Mouse (Mus musculus): Measurements from ENCODE around the gene Il6ra. TPM values are rescaled to one million over a fixed set of nuclear protein-coding genes. Genes with fewer than 3 reads are reported as not detected.
"Not testable (repeated sequence)": the region's sequence is repeated elsewhere in the genome, so short reads cannot be mapped to it uniquely, and the experiment has no call there.

Gene Il6ra
- total RNA-seq, 2 experiments from 2014 or later: 3.7 to 4.8 TPM

DNA sequence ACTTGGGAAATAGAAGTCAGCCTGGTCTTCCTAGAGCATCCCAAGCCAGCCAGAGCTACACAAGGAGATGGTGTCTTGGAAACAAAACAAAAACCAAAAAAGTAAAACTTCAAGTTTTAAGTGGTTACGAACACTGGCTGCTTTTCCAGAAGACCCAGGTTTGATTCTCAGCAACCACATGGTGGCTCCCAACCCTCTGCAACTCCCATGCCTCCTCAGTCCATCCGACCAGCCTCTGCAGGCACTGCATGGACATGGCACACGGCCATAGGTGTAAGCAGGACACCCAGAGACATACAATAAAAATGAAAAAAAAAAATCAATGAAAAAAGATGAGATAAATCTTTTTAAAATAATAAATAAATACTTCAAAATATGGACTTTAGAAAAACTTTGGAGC, 33.7 kb downstream of the Il6ra start:
- no peak for DNase-seq (ENCODE audit: low spot score in 2 of 2)
- intact Hi-C loops (cut with DNase I): no loop called here

DNA sequence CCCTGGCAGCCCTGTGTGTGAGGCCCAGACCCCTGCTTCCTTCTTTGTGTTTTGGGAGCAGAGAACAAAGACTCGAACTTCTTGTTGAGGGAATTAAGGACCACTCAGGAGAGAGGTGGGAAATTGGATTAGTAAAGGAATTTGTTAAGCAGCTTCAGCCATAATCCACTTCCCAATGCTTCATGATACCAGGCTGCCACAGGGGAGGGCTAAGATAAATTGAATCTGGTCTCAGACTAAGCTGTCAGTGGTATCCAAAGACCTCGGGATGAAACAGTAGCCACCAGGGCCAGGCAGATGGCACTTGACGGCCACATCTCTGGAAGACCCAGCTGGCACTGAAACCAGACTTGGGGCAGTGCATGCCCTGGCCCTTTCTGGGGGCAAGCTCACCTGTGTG, 34.5 kb downstream of the Il6ra start:
- intact Hi-C loops (cut with DNase I): no loop called here

DNA sequence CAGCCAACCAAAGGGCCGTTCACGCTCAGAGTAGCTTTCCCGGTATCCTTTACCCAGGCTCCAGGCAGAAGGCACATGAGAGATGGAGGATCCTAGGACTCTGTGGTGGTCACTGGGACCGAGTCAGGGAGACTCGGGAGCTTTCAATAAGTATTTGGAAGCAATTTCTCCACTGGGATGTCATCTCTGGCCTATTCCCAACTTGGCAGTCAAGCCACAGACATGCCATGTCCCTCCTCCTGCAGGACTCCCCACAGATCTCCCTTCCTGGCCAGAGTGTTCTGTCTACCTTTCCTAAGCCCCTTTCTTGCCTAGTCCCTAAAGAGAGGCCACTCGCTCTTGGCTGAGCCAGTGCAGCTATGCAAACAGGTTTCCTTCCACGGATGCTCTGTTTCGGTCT, 35.9 kb downstream of the Il6ra start:
- DNase-seq (ENCODE audit: low spot score in 2 of 2): no peak
- intact Hi-C loops (cut with DNase I): no loop called here

More for the DNA sequence above, 34.5 kb downstream of the Il6ra start:
- no peak for DNase-seq (ENCODE audit: low spot score in 2 of 2)

DNA sequence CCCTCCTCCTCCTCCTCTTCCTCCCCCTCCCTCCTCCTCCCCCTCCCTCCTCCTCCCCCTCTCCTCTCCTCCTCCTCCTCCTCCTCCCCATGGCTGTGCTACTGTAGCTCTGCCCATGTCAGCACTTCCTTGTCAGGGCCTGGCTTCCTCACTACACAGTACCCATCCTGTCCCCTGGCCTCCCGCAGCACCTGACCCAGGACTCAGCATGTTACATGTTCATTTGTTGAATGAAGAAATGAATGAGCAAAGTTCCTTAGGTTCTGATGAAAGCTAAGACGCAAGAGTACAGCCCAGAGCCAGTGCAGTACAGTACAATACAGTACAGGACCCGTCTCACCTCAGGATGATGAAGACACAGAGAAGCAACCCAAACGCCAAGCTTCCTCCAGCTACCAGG, 36.5 kb downstream of the Il6ra start:
- intact Hi-C loops (cut with DNase I): no loop called here
- DNase-seq (ENCODE audit: low spot score in 2 of 2): no peak

- DNase-seq (ENCODE audit: low spot score in 2 of 2): no peak
- intact Hi-C loops (cut with DNase I): no loop called here
These were observed 37.2 kb downstream of the Il6ra start for GRCm38 (mm10) chr3:89875781-89876180.

- intact Hi-C loops (cut with DNase I): no loop called here
- DNase-seq (ENCODE audit: low spot score in 2 of 2): no peak
These were observed 38.0 kb downstream of the Il6ra start for GRCm38 (mm10) chr3:89875021-89875420.

DNA sequence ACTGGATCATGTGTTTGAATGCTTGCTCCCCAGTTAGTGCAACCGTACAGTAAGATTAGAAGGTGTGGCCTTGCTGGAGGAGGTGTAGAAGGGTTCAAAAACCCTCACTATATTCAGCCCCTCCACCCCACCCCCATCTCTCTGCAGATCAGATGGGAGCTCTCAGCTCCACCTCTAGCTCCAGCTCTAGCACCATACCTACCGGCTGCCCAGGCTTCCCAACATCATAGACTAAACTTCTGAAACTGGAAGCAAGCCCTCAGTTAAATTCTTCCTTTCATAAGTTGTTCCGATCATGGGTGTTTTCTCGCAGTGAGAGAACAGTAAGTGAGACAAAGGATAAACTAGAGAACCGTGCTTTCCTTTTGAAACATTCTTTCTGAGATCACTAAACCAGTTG, 38.9 kb downstream of the Il6ra start:
- DNase-seq (ENCODE audit: low spot score in 2 of 2): no peak
- intact Hi-C loops (cut with DNase I): no loop called here

GRCm38 (mm10) chr3:89872684-89873083, 40.3 kb downstream of the Il6ra start:
- intact Hi-C loops (cut with DNase I): no loop called here
- DNase-seq (ENCODE audit: low spot score in 2 of 2): no peak

DNA sequence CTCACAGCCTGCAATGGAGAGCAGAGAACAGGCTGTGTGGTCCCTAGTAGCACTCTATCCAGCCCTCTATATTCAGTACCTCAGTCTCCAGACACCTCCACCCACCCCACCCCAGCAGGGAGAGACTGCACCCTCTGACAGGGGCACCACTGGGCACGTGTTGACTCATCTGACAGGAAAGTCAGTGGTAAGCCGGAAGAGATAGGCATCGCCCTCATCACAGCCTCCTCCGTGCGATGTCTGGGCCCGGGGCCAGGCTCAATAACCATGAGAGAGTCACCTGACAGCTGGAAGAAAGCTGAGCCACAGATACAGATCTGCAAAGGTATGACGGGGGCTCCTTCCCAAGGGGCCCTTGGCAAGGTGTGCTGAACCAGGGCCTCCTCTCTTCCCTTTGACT, 40.8 kb downstream of the Il6ra start:
- peak in 1 of 2 experiments; percentile 22 for DNase-seq (ENCODE audit: low spot score in 2 of 2)
- intact Hi-C loops (cut with DNase I): no loop called here

DNA sequence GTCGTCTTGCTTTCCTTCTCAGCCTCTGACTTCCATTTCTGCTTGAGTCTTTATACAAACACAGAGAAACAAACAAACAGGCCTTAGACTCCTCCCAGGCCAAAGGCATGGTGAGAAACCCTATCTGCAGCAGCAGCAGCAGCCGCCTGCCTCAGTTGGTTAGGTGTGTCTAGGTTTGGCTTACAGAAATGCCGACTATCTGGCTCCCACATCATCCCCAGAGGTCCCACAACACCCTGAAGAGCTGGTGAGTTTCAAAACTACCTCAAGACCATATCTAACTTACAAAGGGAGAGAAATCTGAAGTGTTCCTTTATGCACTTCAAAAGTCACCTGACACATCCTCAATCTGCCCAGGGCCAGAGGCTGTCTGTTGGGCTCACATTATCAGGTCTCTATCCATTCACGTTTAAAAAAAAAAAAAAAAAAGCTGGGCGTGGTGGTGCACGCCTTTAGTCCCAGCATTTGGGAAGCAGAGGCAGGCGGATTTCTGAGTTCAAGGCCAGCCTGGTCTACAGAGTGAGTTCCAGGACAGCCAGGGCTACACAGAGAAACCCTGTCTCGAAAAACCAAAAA, 41.6 kb downstream of the Il6ra start:
- DNase-seq (ENCODE audit: low spot score in 2 of 2): no peak
- intact Hi-C loops (cut with DNase I): no loop called here

- no peak for DNase-seq (ENCODE audit: low spot score in 2 of 2)
- intact Hi-C loops (cut with DNase I): no loop called here
These were observed 42.3 kb downstream of the Il6ra start for GRCm38 (mm10) chr3:89870472-89871271.

- intact Hi-C loops (cut with DNase I): no loop called here
- DNase-seq (ENCODE audit: low spot score in 2 of 2): no peak
These were observed 43.4 kb downstream of the Il6ra start for GRCm38 (mm10) chr3:89869556-89869955.

DNA sequence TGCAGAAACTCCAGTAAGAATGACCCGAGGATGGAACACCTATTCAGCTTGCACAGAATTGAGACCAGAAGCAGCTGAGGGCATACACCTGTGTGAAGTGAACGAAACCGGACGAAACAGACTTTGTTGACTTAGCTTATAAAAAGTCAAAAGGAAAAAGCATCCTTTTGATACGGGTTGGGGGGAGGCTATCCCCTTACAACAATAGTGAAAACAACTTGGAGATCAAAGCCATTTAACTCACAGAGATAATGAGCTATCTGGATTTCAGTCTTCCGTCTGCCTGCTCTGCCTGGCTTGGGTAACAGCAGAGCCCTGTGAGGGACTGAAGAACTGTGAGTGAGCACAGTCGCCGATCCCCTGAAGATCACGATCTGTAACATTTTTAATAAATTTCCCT, 44.0 kb downstream of the Il6ra start:
- intact Hi-C loops (cut with DNase I): no loop called here
- DNase-seq (ENCODE audit: low spot score in 2 of 2): no peak

DNA sequence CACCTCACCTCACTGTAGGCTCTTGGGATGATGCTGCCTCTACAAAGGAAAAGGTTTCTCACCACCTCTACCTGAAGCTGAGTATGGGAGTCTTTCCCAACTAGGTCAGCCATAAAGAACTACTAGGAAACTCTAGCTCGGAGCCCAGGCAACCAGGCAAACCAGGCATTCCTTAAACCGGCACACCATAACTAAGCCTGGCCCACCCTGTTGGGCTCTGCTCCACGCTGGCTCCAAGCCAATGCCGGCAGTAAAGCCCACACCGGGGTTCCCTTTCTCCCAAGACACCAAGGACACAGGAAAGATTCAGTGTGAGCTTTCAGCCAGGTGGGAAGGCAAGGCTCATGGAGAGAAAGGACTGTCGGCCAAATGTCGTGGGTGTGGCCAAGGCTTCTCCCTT, 44.6 kb downstream of the Il6ra start:
- intact Hi-C loops (cut with DNase I): no loop called here
- no peak for DNase-seq (ENCODE audit: low spot score in 2 of 2)

- DNase-seq (ENCODE audit: low spot score in 2 of 2): no peak
- intact Hi-C loops (cut with DNase I): no loop called here
These were observed 45.3 kb downstream of the Il6ra start for GRCm38 (mm10) chr3:89867651-89868050.

- intact Hi-C loops (cut with DNase I): no loop called here
- DNase-seq (ENCODE audit: low spot score in 2 of 2): no peak
These were observed 47.2 kb downstream of the Il6ra start for GRCm38 (mm10) chr3:89865764-89866163.

DNA sequence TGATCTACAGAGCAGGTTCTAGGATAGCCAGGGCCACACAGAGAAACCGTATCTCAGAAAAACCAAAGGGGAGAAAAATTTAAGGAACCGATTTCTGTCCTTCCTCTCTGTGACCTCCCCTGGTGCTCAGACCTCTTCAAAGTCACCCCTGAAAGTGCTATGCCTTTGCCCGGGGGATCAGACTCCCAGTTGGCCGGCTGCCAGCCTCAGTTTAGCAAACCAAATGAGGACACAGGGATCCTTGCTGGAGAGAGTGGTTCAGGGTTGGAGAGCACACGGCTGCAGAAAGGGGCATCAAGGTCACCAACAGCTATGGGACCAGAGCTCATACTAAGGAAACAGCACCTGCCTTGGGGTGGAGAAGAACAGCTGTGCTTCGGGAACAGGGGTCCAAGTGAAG, 48.0 kb downstream of the Il6ra start:
- no peak for DNase-seq (ENCODE audit: low spot score in 2 of 2)
- intact Hi-C loops (cut with DNase I): no loop called here

DNA sequence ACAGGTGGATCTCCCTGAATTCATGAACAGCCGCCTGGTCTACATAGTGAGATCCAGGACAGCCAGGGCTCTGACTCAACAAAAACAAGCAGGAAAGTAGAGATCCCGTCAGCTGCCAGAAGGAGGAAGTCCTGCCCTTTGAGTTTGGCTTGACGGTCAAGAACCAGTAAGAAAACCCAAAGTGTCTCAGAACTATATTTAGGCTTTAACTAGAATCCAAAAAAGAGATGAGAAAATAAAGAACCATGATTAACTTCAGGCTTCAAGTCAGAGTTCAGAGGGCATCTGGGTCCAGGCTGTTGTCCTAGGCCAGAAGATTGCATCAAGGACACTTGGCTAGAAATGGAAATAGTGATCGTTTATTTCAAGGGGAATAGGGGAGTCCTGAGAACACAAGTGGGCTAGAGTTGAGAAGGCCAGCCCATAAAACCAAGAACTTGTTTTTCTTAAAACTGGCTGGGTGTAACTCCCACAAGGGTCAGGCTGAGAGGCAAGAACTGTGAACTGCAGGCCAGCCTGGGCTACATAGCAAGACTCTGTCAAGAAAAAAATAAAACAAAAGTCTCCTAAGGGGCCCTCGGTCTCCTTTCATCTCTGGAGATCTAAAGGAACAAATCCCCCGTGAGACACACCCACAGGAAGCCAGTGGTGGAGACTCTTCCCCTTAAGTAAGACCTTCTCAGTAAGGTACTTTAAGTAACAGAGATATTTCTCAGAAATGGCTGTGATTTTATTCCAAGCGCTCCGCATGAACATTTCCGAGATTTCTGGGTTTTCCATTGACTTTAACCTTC, 49.1 kb downstream of the Il6ra start:
- DNase-seq (ENCODE audit: low spot score in 2 of 2): no peak
- intact Hi-C loops (cut with DNase I): loop anchor here (5.0 kb wide), 1 partner anchor 48 kb away; the partner anchor contains the start of gene Il6ra

DNA sequence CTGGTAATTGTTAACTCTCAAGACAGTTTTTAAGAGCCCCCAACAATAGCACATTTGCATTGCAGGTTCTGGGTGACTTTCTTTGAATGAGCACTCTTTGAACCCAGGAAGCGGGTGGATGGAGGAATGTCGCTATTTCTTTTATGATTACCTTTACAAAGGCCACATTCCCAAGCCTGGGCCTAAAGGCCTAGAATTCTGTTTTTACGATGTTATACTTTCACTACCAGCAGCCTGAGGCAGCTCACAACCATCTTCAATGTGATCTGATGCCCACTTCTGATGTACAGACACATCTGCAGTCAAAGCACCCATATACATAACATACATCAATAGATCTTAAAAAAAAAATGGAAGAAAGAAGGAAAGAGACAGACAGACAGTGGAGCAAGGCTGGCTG, 49.7 kb downstream of the Il6ra start:
- DNase-seq (ENCODE audit: low spot score in 2 of 2): not testable (repeated sequence)
- intact Hi-C loops (cut with DNase I): loop anchor here (5.0 kb wide), 1 partner anchor 49 kb away; the partner anchor contains the start of gene Il6ra

- no peak for DNase-seq (ENCODE audit: low spot score in 2 of 2)
- intact Hi-C loops (cut with DNase I): loop anchor here (5.0 kb wide), 1 partner anchor 50 kb away; the partner anchor contains the start of gene Il6ra
These were observed 50.7 kb downstream of the Il6ra start for GRCm38 (mm10) chr3:89862182-89862761.

Data from left cerebral cortex, postnatal 36 days (tissue).